Mouse (Mus musculus): ENCODE results near the gene Mosmo. TPM values are rescaled to one million over a fixed set of nuclear protein-coding genes. Genes with fewer than 3 reads are reported as not detected.

Gene Mosmo
- polyA plus RNA-seq (2015; fragmentation: Nextera tagmentation; extraction: Ambion mirVana), result 12.0 and 12.7 TPM in 2 replicates

GRCm38 (mm10) chr7:120677001-120677643 is at the start of gene Mosmo:
Gene Mosmo, plus strand, starts transcription at chr7:120677618.
- Histone ChIP-seq H3K4me3 (peak within 1 kb of the TSS; percentile 87), H3K9me3 (no peaks in the 10 kb centered on the region), H3K4me2 (peak within 1 kb of the TSS; percentile 76), H3K27me3 (no peaks in the 10 kb centered on the region), H3K9ac (peak within 1 kb of the TSS; percentile 89), H3K4me1 (replicated peaks) (peaks cover 39% of the 10 kb centered on the region), H3K27ac (replicated peaks) (peak within 1 kb of the TSS; percentile 79), H3K36me3 (no peaks in the 10 kb centered on the region)
- under 1% methylated on average over 40 of the region's 44 CpGs for WGBS
- ATAC-seq (ENCODE audit: low FRiP score, low read depth), result peak; percentile 96

GRCm38 (mm10) chr7:120632518-120632917 is 44.9 kb upstream of the Mosmo start:
- H3K9ac ChIP-seq, result no peak overlapping the region
- 74% methylated on average over 1 of the region's 1 CpGs for WGBS
- peaks cover 27% of the 10 kb centered on the region for H3K4me1 ChIP-seq (replicated peaks)
- no peak overlapping the region for H3K4me2 ChIP-seq
- ATAC-seq (ENCODE audit: low FRiP score, low read depth), result no peak
- H3K27me3 ChIP-seq, result no peaks in the 10 kb centered on the region
- H3K4me3 ChIP-seq, result no peak overlapping the region
- no peaks in the 10 kb centered on the region for H3K9me3 ChIP-seq
- H3K27ac ChIP-seq (replicated peaks), result no peak overlapping the region
- H3K36me3 ChIP-seq, result no peaks in the 10 kb centered on the region

GRCm38 (mm10) chr7:120634301-120634700 is 43.1 kb upstream of the Mosmo start:
- Histone ChIP-seq H3K9ac (peak overlapping the region; percentile 98), H3K27ac (replicated peaks) (peak overlapping the region; percentile 93), H3K4me3 (peak overlapping the region; percentile 94), H3K36me3 (peaks cover 8% of the 10 kb centered on the region; the same call in 1 of the 2 replicates), H3K4me2 (peak overlapping the region; percentile 94), H3K9me3 (no peaks in the 10 kb centered on the region), H3K4me1 (replicated peaks) (peaks cover 28% of the 10 kb centered on the region), H3K27me3 (no peaks in the 10 kb centered on the region)
- ATAC-seq (ENCODE audit: low FRiP score, low read depth), result peak; percentile 13; the same call in 1 of the 2 replicates
- WGBS, result 11% methylated on average over 9 of the region's 9 CpGs

GRCm38 (mm10) chr7:120634711-120635361 is 42.6 kb upstream of the Mosmo start, which contains the start of gene Uqcrc2:
Gene Uqcrc2, plus strand, starts transcription at chr7:120635176.
- Histone ChIP-seq H3K9me3 (no peaks in the 10 kb centered on the region), H3K4me1 (replicated peaks) (peaks cover 28% of the 10 kb centered on the region), H3K4me3 (peak within 1 kb of the TSS; percentile 94), H3K27ac (replicated peaks) (peak within 1 kb of the TSS; percentile 93), H3K4me2 (peak within 1 kb of the TSS; percentile 94), H3K27me3 (no peaks in the 10 kb centered on the region), H3K9ac (peak within 1 kb of the TSS; percentile 98), H3K36me3 (peaks cover 13% of the 10 kb centered on the region; the same call in 1 of the 2 replicates)
- under 1% methylated on average over 45 of the region's 45 CpGs for WGBS
- ATAC-seq (ENCODE audit: low FRiP score, low read depth), result peak; percentile 99

GRCm38 (mm10) chr7:120635362-120635781 is 42.0 kb upstream of the Mosmo start:
- ATAC-seq (ENCODE audit: low FRiP score, low read depth), result peak; percentile 89
- H3K4me3 ChIP-seq, result peak overlapping the region; percentile 94
- peaks cover 17% of the 10 kb centered on the region for H3K36me3 ChIP-seq
- H3K9me3 ChIP-seq, result no peaks in the 10 kb centered on the region
- H3K4me2 ChIP-seq, result peak overlapping the region; percentile 94
- H3K4me1 ChIP-seq (replicated peaks), result peaks cover 28% of the 10 kb centered on the region
- H3K27me3 ChIP-seq, result no peaks in the 10 kb centered on the region
- H3K27ac ChIP-seq (replicated peaks), result peak overlapping the region; percentile 93
- whole genome bisulfite sequencing, result under 1% methylated on average over 32 of the region's 32 CpGs
- peak overlapping the region; percentile 98 for H3K9ac ChIP-seq

- Histone ChIP-seq H3K4me3 (peak overlapping the region; percentile 94), H3K4me2 (peak overlapping the region; percentile 94), H3K4me1 (replicated peaks) (peaks cover 28% of the 10 kb centered on the region), H3K9me3 (no peaks in the 10 kb centered on the region), H3K9ac (peak overlapping the region; percentile 98), H3K27ac (replicated peaks) (peak overlapping the region; percentile 93), H3K27me3 (no peaks in the 10 kb centered on the region), H3K36me3 (peaks cover 22% of the 10 kb centered on the region)
- no peak for ATAC-seq (ENCODE audit: low FRiP score, low read depth)
- under 1% methylated on average over 11 of the region's 11 CpGs for WGBS
Observed at GRCm38 (mm10) chr7:120635821-120636220, 41.6 kb upstream of the Mosmo start.

- 69% methylated on average over 4 of the region's 4 CpGs for WGBS
- no peaks in the 10 kb centered on the region for H3K9me3 ChIP-seq
- H3K36me3 ChIP-seq, result peaks cover 74% of the 10 kb centered on the region
- no peaks in the 10 kb centered on the region for H3K27me3 ChIP-seq
- H3K4me1 ChIP-seq (replicated peaks), result no peaks in the 10 kb centered on the region
- H3K27ac ChIP-seq (replicated peaks), result no peak overlapping the region
- no peak overlapping the region for H3K9ac ChIP-seq
- no peak for ATAC-seq (ENCODE audit: low FRiP score, low read depth)
- H3K4me2 ChIP-seq, result no peak overlapping the region
- H3K4me3 ChIP-seq, result no peak overlapping the region
Observed at GRCm38 (mm10) chr7:120643217-120643616, 34.2 kb upstream of the Mosmo start.

GRCm38 (mm10) chr7:120647849-120648248 is 29.6 kb upstream of the Mosmo start:
- no peak overlapping the region for H3K4me3 ChIP-seq
- no peak overlapping the region for H3K4me2 ChIP-seq
- WGBS, result 82% methylated on average over 2 of the region's 2 CpGs
- H3K9ac ChIP-seq, result no peak overlapping the region
- H3K4me1 ChIP-seq (replicated peaks), result no peaks in the 10 kb centered on the region
- peaks cover 85% of the 10 kb centered on the region for H3K36me3 ChIP-seq
- no peaks in the 10 kb centered on the region for H3K27me3 ChIP-seq
- no peaks in the 10 kb centered on the region for H3K9me3 ChIP-seq
- ATAC-seq (ENCODE audit: low FRiP score, low read depth), result no peak
- H3K27ac ChIP-seq (replicated peaks), result no peak overlapping the region

GRCm38 (mm10) chr7:120662079-120662478 is 15.3 kb upstream of the Mosmo start:
- Histone ChIP-seq H3K4me3 (no peak overlapping the region), H3K4me1 (replicated peaks) (no peaks in the 10 kb centered on the region), H3K27me3 (no peaks in the 10 kb centered on the region), H3K9me3 (no peaks in the 10 kb centered on the region), H3K4me2 (no peak overlapping the region), H3K9ac (no peak overlapping the region), H3K27ac (replicated peaks) (no peak overlapping the region), H3K36me3 (peaks cover 27% of the 10 kb centered on the region)
- 95% methylated on average over 4 of the region's 4 CpGs for WGBS
- ATAC-seq (ENCODE audit: low FRiP score, low read depth), result no peak

- H3K27ac ChIP-seq (replicated peaks), result no peak within 1 kb of the TSS
- H3K4me3 ChIP-seq, result no peak within 1 kb of the TSS
- no peak within 1 kb of the TSS for H3K4me2 ChIP-seq
- H3K27me3 ChIP-seq, result no peaks in the 10 kb centered on the region
- no peaks in the 10 kb centered on the region; the same call in 1 of the 2 replicates for H3K4me1 ChIP-seq (replicated peaks)
- ATAC-seq (ENCODE audit: low FRiP score, low read depth), result peak; percentile 80
- no peak within 1 kb of the TSS for H3K9ac ChIP-seq
- H3K36me3 ChIP-seq, result no peaks in the 10 kb centered on the region
- WGBS, result 20% methylated on average over 14 of the region's 14 CpGs
- no peaks in the 10 kb centered on the region for H3K9me3 ChIP-seq
Observed at GRCm38 (mm10) chr7:120670153-120670875, 7.1 kb upstream of the Mosmo start, which contains the start of gene Pdzd9. Gene Pdzd9, minus strand, starts transcription at chr7:120670343.

GRCm38 (mm10) chr7:120671271-120671670 is 6.1 kb upstream of the Mosmo start:
- Histone ChIP-seq H3K4me2 (no peak overlapping the region), H3K4me1 (replicated peaks) (peaks cover 5% of the 10 kb centered on the region), H3K9me3 (no peaks in the 10 kb centered on the region), H3K4me3 (no peak overlapping the region), H3K36me3 (no peaks in the 10 kb centered on the region), H3K9ac (no peak overlapping the region), H3K27me3 (no peaks in the 10 kb centered on the region), H3K27ac (replicated peaks) (no peak overlapping the region)
- no peak for ATAC-seq (ENCODE audit: low FRiP score, low read depth)
- WGBS, result 81% methylated on average over 2 of the region's 2 CpGs

Measured in hindbrain, embryonic 15.5 days (tissue).